Mouse (Mus musculus) left cerebral cortex, adult 2 months (tissue): ENCODE results near the gene Gcgr. TPM values are rescaled to one million over a fixed set of nuclear protein-coding genes. Genes with fewer than 3 reads are reported as not detected.

Experiments used
- DNase-seq, 2 experiments: peaks; one replicate each; pipeline ENCODE4 v3.0.0; 2021 to 2022; ENCODE audit warnings: low spot score in 2 of 2, mixed read lengths in 1 of 2; ENCODE audit errors: extremely low spot score in 1 of 2
- H3K27ac ChIP-seq: fragments of 200-600 bp; 2 replicates; pipeline ENCODE4 v1.8.1; 2022
- H3K4me3 ChIP-seq: fragments of 200-600 bp; 2 replicates; pipeline ENCODE4 v1.8.1; 2022
- CTCF ChIP-seq: fragments of 200-600 bp; IDR thresholded peaks from 2 replicates; pipeline ENCODE4 v1.8.1; 2022; ENCODE audit warnings: antibody characterized with exemption, mild to moderate bottlenecking, moderate library complexity
- intact Hi-C: fragments of 180-260 bp; cut with DNase I; formaldehyde crosslinking; loops from one replicate; pipeline ENCODE4 v1.15.1; 2025
- total RNA-seq, 2 experiments: library from RNA; stranded (reverse); gene quantifications; 2 replicates each; pipeline ENCODE4 v1.2.3; 2021

The Gcgr gene
- total RNA-seq, 2 experiments from 2014 or later: not detected

GRCm38 (mm10) chr11:120492878-120493203 lies 37.7 kb upstream of the Gcgr start:
- no peak for DNase-seq
- intact Hi-C loops: no loop called here
- Histone ChIP-seq H3K4me3 (no peak overlapping the region; the same call in 1 of the 2 replicates), H3K27ac (no peak overlapping the region)
- TF ChIP-seq CTCF: no peak

DNA sequence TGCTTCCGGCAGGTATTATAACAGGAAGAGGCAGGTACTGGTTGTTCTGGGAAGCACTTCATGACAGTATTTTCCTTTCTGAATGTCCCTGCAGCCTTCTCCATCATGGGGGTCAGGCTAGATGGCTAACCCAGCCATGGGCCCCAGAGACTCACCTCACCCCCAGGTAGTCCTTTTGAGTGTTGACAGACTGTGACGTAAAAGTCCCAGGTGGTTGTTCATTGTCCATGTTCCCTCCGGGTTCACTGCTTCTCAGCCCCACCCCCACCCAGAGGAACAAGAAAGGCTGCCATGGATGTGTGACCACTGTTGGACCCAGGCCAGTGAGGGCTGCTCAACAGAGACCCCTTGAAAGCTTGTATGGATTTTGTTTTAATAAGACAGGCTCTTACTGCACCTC lies 37.1 kb upstream of the Gcgr start:
- TF ChIP-seq CTCF: no peak
- Histone ChIP-seq H3K27ac (no peak overlapping the region), H3K4me3 (no peak overlapping the region)
- no peak for DNase-seq
- intact Hi-C loops: no loop called here

DNA sequence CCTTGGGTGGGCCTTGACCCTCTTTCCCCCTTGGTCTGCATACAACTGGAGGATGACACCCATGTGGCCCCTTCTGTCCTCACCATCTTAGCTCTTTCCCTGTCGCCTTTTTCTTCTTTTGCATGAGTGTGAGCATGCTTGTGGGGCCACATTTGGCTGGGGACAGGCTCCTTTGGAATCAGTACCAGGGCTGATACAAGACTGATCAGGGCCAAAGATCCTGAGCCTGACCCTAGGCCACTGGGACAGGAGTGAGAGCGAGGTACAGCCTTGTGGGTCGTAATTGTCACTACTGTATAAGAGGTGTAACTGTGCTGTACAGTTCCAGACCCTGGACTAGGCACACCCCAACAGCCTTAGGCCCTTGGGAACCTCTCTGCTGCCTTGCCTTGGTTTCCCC lies 36.6 kb upstream of the Gcgr start:
- intact Hi-C loops: no loop called here
- H3K4me3 ChIP-seq: no peak overlapping the region

GRCm38 (mm10) chr11:120497436-120497835 lies 33.1 kb upstream of the Gcgr start:
- TF ChIP-seq CTCF: no peak
- Histone ChIP-seq H3K27ac (no peak overlapping the region), H3K4me3 (no peak overlapping the region)
- intact Hi-C loops: no loop called here
- no peak for DNase-seq

More for the DNA sequence above, 36.6 kb upstream of the Gcgr start:
- DNase-seq: no peak
- no peak overlapping the region for H3K27ac ChIP-seq
- TF ChIP-seq CTCF: no peak

DNA sequence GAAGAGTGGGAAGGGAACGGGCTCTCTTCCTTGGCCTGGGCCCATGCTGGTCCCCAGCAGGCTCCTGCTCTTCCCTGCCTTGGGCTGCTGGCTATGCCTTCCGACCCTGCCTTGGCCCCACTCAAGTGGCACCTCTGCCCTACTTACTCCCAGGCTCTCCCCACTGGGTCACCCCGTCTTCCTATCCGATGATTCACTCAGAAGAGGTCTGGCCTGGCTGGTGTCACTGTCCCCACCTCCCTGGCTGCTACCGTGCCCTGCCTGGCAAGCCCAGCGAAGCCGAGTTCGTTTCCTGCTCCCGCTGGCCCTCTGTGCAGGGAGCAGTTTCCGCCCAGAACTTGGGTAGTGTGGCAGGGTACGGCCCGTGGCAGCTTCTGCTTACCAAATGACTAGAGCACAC lies 32.3 kb upstream of the Gcgr start:
- no peak for TF ChIP-seq CTCF
- intact Hi-C loops: no loop called here
- no peak for DNase-seq

GRCm38 (mm10) chr11:120498891-120499290 lies 31.6 kb upstream of the Gcgr start:
- H3K27ac ChIP-seq: no peak overlapping the region
- no peak for DNase-seq
- intact Hi-C loops: no loop called here
- no peak overlapping the region for H3K4me3 ChIP-seq
- no peak for TF ChIP-seq CTCF

More for the DNA sequence above, 32.3 kb upstream of the Gcgr start:
- H3K4me3 ChIP-seq: no peak overlapping the region
- H3K27ac ChIP-seq: no peak overlapping the region

- TF ChIP-seq CTCF: no peak
- no peak for DNase-seq
- H3K27ac ChIP-seq: no peak overlapping the region
- no peak overlapping the region for H3K4me3 ChIP-seq
- intact Hi-C loops: no loop called here
Observed at GRCm38 (mm10) chr11:120499894-120500293, 30.6 kb upstream of the Gcgr start.

DNA sequence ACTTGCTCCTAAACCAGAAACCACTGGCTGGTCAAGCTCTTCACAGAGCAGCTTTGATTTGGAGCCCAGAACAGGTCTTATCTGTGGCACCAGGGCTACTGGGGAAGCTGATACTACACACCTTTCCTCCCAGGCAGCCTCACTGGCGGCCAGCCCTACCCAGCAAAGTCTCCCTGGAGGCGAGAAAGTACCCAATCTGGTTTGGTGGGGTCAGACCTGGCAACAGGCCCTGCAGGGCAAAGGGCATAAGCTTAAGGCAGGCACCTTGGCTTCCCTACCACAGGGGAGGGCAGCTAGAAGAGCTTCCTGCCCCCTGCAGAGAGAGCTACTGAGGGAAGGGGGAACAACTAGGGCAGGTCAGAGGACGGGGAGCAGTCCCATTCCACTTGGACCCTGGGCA lies 30.1 kb upstream of the Gcgr start:
- no peak overlapping the region for H3K4me3 ChIP-seq
- intact Hi-C loops: no loop called here
- H3K27ac ChIP-seq: no peak overlapping the region
- no peak for TF ChIP-seq CTCF
- DNase-seq: no peak

DNA sequence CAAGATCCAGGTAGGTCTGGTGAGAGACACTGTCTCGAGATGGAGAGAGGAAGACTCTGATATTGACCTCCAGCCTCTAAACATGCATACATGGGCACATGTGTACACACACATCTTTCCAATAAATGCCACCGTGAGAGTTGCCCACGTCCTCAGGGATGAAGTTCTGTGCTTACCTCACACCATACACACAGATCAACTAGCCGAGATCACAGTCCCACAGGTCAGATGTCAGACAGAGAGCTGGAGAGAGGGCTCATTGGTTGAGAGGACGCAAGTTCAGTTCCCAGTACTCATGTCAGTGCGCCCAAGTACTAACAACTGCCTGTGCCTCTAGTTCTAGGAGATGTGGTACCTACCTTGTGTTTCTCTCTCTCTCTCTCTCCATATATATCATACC lies 29.5 kb upstream of the Gcgr start:
- DNase-seq: no peak
- no peak overlapping the region for H3K4me3 ChIP-seq
- no peak overlapping the region for H3K27ac ChIP-seq
- no peak for TF ChIP-seq CTCF
- intact Hi-C loops: no loop called here

DNA sequence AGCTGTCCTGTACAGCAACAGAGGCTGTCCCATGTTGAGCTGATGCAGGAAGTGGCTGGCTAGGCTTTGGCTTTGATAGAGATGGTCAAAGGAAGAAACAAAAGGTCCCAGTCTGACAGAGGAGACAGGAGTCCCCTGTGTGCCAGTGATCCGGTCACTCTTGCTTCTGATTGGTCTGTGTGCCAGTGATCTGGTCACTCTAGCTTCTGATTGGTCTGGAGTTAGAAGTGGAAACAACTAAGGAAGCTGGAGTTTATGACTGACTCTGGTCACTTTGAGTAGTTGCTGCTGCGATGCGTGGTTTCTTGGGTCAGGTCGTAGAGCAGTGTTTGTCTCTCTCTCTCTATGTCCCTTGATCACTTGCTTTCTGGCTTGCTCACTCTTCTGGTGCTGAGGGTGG lies 28.8 kb upstream of the Gcgr start:
- Histone ChIP-seq H3K27ac (no peak overlapping the region), H3K4me3 (no peak overlapping the region)
- intact Hi-C loops: no loop called here
- TF ChIP-seq CTCF: no peak
- DNase-seq: no peak

DNA sequence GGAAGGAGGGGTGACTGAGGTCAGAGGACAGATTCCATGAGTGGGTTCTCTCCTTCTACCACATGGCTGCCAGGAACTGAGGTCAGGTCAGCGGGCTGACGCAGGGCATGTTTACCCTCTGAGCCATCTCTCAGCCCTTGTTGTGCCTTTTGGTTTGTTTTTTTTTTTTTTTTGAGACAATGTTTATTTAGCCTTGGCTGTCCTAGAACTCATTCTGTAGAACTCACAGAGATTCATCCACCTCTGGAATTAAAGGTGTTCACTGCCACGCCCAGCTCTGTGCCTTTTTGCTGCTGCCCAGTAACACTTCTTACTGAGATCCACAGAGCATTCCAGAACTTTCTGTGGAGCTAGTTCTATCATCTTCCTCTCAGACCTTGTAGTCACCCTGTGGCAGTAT lies 24.8 kb upstream of the Gcgr start:
- H3K27ac ChIP-seq: no peak overlapping the region
- no peak overlapping the region for H3K4me3 ChIP-seq
- intact Hi-C loops: no loop called here
- DNase-seq: no peak
- no peak for TF ChIP-seq CTCF

- TF ChIP-seq CTCF: peak; percentile 48
- no peak for DNase-seq
Observed at GRCm38 (mm10) chr11:120506899-120507298, 23.6 kb upstream of the Gcgr start.

DNA sequence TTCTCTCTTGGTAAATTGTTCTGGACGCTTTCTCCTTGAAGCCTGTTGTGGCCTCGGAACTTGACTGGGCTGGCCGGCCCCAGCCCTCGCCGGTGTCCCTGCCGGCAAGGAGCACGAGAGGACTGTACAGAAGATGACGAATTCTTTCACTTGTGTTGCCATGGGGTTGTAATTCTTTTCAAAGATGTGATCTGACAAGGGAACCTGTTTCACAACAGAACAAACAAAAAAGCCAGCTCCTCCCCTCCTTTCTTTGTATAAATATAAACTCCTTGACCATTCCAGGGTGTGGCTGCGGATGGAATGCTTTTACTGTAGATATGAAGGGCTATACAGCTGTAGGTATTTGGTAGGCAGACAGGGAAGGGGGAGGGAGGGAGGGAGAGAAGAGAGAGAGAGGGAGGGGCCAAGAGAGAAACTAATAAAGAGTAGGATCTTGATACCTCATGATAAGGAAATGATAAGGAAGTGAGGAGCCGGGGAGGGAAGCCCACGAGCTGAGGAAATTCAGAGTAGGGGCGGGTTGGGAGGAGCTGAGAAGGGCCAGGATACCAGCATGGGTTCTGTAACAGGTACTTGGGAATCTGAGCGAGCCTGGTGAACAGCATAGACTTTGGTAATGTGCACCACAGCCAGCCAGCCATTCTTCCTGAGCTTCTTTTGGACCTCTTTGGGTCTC lies 22.7 kb upstream of the Gcgr start:
- DNase-seq: no peak
- no peak for TF ChIP-seq CTCF
- Histone ChIP-seq H3K4me3 (no peak overlapping the region), H3K27ac (no peak overlapping the region)
- intact Hi-C loops: no loop called here

More at GRCm38 (mm10) chr11:120506899-120507298, 23.6 kb upstream of the Gcgr start:
- no peak overlapping the region for H3K4me3 ChIP-seq
- intact Hi-C loops: no loop called here
- H3K27ac ChIP-seq: no peak overlapping the region
